Mouse (Mus musculus): Measurements from ENCODE around the gene Spata19. TPM values are rescaled to one million over a fixed set of nuclear protein-coding genes. Genes with fewer than 3 reads are reported as not detected.

Gene Spata19
- polyA plus RNA-seq (2016; fragmentation: Nextera tagmentation; extraction: Ambion mirVana), result not detected in 2 replicates

DNA sequence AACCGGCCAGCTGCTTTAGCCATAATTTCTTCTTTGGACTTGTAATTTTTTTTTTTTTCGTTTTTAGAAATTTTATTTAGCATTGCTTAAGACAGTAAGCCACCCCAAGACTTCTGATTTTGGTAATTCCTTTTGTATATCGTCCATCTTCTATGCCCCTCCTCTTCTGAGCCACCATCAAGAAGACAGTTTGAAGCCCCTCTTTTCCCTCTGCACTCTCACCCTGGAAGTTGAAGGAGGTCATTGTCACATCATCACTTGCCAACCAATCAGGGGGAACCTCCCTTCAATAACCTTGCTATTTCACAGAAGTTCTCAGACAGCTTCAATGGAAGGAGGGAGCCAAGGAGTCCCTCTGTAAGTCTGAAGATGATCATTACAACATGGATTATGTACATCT, at the start of gene Spata19:
Spata19 (plus strand) TSS at position 301 of the 400 bp plus-strand sequence.
- no peaks in the 10 kb centered on the region for H3K4me1 ChIP-seq
- H3K36me3 ChIP-seq (replicated peaks), result no peaks in the 10 kb centered on the region
- H3K27ac ChIP-seq (replicated peaks), result no peak within 1 kb of the TSS
- H3K27me3 ChIP-seq (replicated peaks; ENCODE audit: low read depth, poor library complexity, severe bottlenecking), result no peaks in the 10 kb centered on the region
- DNase-seq (ENCODE audit: low spot score), result no peak
- no peak within 1 kb of the TSS for H3K4me3 ChIP-seq
- no peaks in the 10 kb centered on the region for H3K9me3 ChIP-seq
- 78% methylated on average over 3 of the region's 3 CpGs for WGBS

DNA sequence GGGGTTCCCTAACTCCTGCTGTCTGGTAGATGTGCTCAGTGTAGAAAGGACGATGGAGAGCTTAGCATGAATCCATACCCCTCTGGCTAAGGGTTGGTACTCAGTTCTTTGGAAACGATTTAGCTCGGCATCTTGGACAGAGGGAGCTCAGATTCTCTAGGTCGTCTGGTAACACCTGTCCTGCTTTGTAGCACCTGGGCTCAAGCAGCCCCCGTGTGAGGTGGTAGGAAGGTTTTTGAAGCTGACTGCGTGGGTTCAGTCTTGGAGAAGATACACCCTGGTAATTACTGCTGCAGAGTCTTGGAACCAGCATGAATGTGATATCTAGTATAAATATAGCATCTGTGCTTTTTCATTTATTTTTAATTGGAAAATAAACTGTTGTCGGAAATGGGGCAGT, 43.5 kb upstream of the Spata19 start:
- no peak for DNase-seq (ENCODE audit: low spot score)
- Histone ChIP-seq H3K27ac (replicated peaks) (no peak overlapping the region), H3K27me3 (replicated peaks; ENCODE audit: low read depth, poor library complexity, severe bottlenecking) (no peaks in the 10 kb centered on the region), H3K9me3 (no peaks in the 10 kb centered on the region), H3K4me1 (no peaks in the 10 kb centered on the region), H3K36me3 (replicated peaks) (peaks cover 7% of the 10 kb centered on the region; the same call in 1 of the 2 replicates), H3K4me3 (no peak overlapping the region)
- WGBS, result 86% methylated on average over 7 of the region's 7 CpGs

DNA sequence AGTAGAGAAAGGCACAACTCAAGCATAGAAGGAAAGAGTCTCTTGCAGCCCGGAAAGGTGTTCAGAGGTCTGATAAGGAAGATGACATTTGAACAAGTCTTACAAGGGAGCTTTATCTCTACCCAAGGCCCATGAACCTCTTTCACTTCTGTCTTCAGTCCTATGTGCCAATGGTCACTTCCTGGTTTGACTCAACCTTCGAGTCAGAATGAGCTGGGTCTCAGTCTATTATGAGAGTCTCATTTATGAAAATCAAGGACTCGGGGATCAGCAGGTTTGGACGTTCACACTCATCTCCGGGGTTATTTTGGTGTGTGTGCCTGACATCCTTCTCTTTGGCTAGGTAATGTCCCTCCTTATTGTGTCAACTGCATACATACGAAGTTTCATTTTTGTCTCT, 38.7 kb upstream of the Spata19 start:
- WGBS, result 92% methylated on average over 6 of the region's 6 CpGs
- Histone ChIP-seq H3K27ac (replicated peaks) (no peak overlapping the region), H3K9me3 (no peaks in the 10 kb centered on the region), H3K36me3 (replicated peaks) (0 out of 2 replicates have a peak, but pooled peaks cover 2% of the 10 kb centered on the region), H3K27me3 (replicated peaks; ENCODE audit: low read depth, poor library complexity, severe bottlenecking) (no peaks in the 10 kb centered on the region), H3K4me3 (no peak overlapping the region), H3K4me1 (no peaks in the 10 kb centered on the region)
- DNase-seq (ENCODE audit: low spot score), result no peak

DNA sequence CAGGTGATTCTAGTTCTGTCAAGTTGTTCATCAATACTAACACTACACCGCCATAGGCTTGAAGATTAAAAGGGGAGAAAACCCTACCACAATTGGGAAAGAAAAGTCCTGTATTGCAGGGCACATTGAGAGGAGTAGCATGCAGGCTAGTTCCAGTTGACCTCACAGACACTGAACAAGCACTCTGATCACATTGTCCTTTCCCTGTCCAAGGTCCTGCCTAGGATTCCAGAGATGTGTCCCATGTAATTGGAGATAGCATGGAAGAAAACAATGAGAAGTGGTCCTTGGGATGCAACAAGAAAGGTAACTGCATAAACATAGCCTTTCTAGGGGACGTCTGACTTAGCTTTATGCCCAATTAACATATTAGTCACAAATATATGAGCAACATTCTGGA, 29.4 kb upstream of the Spata19 start:
- Histone ChIP-seq H3K9me3 (no peaks in the 10 kb centered on the region), H3K4me1 (no peaks in the 10 kb centered on the region), H3K36me3 (replicated peaks) (no peaks in the 10 kb centered on the region), H3K27ac (replicated peaks) (no peak overlapping the region), H3K4me3 (no peak overlapping the region), H3K27me3 (replicated peaks; ENCODE audit: low read depth, poor library complexity, severe bottlenecking) (no peaks in the 10 kb centered on the region)
- WGBS, result 66% methylated on average over 2 of the region's 2 CpGs
- DNase-seq (ENCODE audit: low spot score), result no peak

DNA sequence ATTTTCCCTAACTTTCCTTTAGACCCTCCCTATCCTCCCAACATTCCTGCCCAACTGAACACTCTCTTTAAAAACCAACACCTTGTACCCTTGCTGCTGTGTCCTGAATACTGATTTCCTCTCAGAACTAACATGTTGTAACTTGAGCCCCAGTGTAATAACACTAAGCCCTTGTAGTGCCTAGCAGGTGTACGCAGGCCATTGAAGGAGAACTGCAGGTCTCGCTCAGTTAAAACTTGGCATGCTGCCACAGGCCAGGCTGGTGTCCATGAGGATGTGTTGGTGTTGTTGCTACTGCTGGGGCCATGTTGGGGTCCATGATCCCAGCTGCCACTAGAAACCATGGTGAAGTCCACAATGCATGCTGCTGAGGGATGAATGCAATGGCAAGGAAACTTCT, 27.5 kb upstream of the Spata19 start:
- H3K27ac ChIP-seq (replicated peaks), result no peak overlapping the region
- H3K9me3 ChIP-seq, result no peaks in the 10 kb centered on the region
- no peaks in the 10 kb centered on the region for H3K36me3 ChIP-seq (replicated peaks)
- no peaks in the 10 kb centered on the region for H3K4me1 ChIP-seq
- H3K27me3 ChIP-seq (replicated peaks; ENCODE audit: low read depth, poor library complexity, severe bottlenecking), result no peaks in the 10 kb centered on the region
- WGBS, result 83% methylated on average over 2 of the region's 2 CpGs
- H3K4me3 ChIP-seq, result no peak overlapping the region
- no peak for DNase-seq (ENCODE audit: low spot score)

DNA sequence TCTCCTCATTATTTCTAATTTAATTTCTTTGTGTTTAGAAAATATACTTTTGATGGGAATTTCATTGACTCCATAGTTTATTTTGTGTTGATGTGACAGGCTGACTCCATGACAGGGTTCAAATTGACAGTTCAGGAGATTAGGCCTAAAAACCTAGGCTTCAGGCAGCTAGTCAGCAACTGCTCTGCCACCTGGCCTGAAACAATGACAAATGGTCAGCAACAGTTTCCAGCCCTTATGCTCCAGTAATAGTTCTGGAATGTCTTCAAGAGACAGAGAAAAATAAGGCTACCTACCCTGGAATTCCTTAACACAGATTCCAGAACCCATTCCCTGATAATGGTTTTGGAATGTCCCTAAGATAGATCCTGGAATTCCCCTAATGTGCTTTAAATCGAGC, 20.9 kb upstream of the Spata19 start:
- 84% methylated on average over 1 of the region's 1 CpGs for WGBS
- no peaks in the 10 kb centered on the region for H3K27me3 ChIP-seq (replicated peaks; ENCODE audit: low read depth, poor library complexity, severe bottlenecking)
- no peak for DNase-seq (ENCODE audit: low spot score)
- no peaks in the 10 kb centered on the region for H3K36me3 ChIP-seq (replicated peaks)
- H3K27ac ChIP-seq (replicated peaks), result no peak overlapping the region
- H3K9me3 ChIP-seq, result no peaks in the 10 kb centered on the region
- no peaks in the 10 kb centered on the region for H3K4me1 ChIP-seq
- no peak overlapping the region for H3K4me3 ChIP-seq

DNA sequence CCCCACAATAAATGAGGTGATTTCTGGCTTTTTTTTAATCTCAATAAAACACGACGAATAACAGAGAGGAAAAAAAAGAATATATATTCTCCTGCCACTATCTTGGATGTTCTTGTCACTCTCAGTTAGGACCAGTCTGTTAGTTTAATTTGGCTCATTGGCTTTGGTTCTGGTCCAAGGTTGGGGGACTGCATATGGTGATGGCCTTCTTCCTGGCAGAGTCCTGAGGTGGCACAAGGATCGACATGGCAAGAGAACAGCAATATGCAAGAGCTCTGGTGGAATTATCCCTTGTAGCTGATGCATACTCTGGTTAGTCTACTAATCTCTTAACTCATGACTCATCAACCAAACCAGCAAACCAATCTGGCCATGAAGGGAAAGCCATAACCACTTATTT, 9.6 kb upstream of the Spata19 start:
- H3K36me3 ChIP-seq (replicated peaks), result no peaks in the 10 kb centered on the region
- WGBS, result 86% methylated on average over 3 of the region's 3 CpGs
- H3K4me1 ChIP-seq, result no peaks in the 10 kb centered on the region
- no peak for DNase-seq (ENCODE audit: low spot score)
- no peaks in the 10 kb centered on the region for H3K9me3 ChIP-seq
- no peak overlapping the region for H3K27ac ChIP-seq (replicated peaks)
- H3K27me3 ChIP-seq (replicated peaks; ENCODE audit: low read depth, poor library complexity, severe bottlenecking), result no peaks in the 10 kb centered on the region
- no peak overlapping the region for H3K4me3 ChIP-seq

DNA sequence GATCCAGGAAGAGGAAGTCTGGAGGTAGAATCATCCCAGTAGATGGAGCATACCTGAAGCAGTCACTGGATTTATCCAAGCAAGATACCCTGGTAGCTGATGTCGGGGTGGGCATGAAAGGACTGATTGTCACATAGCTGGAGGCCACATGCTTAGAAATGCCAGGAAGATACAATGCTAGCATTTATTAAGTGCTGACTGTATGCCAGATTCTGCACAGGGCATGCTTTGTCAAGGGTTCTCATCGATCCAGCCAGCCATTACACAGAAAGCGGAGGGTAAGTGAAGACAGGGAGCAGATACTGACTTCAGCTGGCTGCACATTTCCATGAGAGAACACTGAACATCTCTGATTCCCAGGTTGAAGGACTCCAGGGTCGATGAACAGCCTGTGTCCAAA, 4.6 kb downstream of the Spata19 start:
- Histone ChIP-seq H3K27me3 (replicated peaks; ENCODE audit: low read depth, poor library complexity, severe bottlenecking) (no peaks in the 10 kb centered on the region), H3K4me3 (no peak overlapping the region), H3K27ac (replicated peaks) (no peak overlapping the region), H3K4me1 (0 out of 2 replicates have a peak, but pooled peaks cover 6% of the 10 kb centered on the region), H3K36me3 (replicated peaks) (no peaks in the 10 kb centered on the region), H3K9me3 (no peaks in the 10 kb centered on the region)
- no peak for DNase-seq (ENCODE audit: low spot score)
- WGBS, result 82% methylated on average over 4 of the region's 4 CpGs

DNA sequence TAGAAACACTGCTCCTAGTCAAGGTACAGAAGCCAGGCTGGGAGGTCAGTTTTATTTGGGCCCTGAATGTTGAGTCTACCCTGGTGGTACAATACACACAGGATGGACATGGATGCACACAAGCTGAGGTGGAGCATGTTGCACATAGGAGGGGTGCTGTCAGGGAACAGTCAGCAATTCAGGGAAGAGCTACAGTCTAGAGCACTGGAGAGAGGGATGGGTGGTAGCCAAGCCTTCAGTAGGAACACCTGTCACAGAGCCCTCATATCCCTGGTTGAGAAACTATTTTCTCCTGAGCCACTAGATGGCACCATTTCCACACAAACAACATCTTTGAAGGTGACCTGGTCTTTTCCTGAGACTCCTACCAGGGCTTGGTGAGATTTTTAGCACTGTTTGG, 13.1 kb downstream of the Spata19 start:
- Histone ChIP-seq H3K4me1 (peaks cover 8% of the 10 kb centered on the region), H3K9me3 (no peaks in the 10 kb centered on the region)
- DNase-seq (ENCODE audit: low spot score), result peak; percentile 49

DNA sequence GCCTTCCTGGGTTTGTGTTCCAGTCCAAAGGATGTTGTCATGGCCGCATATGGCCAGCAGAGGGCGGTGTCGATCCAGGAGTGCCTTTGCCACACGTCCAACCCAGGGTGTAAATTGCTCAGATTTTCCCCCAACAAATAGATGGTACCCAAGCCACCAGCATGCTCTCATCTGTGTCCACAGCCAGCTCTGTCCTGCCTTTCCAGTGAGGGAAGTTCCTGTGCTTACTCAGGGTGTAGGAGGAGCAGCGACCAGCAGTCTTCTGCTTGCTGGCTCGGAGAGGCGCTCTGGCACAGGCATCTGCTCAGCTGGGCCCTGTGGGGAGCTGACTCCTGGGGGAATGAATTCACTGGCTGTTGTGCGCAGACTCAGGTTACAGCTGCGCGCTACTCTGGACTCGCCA, 17.5 kb downstream of the Spata19 start:
- 0 out of 2 replicates have a peak overlapping the region, but pooled peaks have one; percentile 35 for H3K27ac ChIP-seq (replicated peaks)
- H3K4me1 ChIP-seq, result peaks cover 8% of the 10 kb centered on the region
- H3K9me3 ChIP-seq, result no peaks in the 10 kb centered on the region
- H3K36me3 ChIP-seq (replicated peaks), result no peaks in the 10 kb centered on the region
- DNase-seq (ENCODE audit: low spot score), result peak; percentile 85
- H3K4me3 ChIP-seq, result peak overlapping the region; percentile 46
- H3K27me3 ChIP-seq (replicated peaks; ENCODE audit: low read depth, poor library complexity, severe bottlenecking), result no peaks in the 10 kb centered on the region; the same call in 1 of the 2 replicates
- under 1% methylated on average over 11 of the region's 11 CpGs for WGBS

More for the DNA sequence above, 13.1 kb downstream of the Spata19 start:
- Histone ChIP-seq H3K4me3 (no peak overlapping the region), H3K27ac (replicated peaks) (no peak overlapping the region), H3K27me3 (replicated peaks; ENCODE audit: low read depth, poor library complexity, severe bottlenecking) (no peaks in the 10 kb centered on the region; the same call in 1 of the 2 replicates), H3K36me3 (replicated peaks) (no peaks in the 10 kb centered on the region)

DNA sequence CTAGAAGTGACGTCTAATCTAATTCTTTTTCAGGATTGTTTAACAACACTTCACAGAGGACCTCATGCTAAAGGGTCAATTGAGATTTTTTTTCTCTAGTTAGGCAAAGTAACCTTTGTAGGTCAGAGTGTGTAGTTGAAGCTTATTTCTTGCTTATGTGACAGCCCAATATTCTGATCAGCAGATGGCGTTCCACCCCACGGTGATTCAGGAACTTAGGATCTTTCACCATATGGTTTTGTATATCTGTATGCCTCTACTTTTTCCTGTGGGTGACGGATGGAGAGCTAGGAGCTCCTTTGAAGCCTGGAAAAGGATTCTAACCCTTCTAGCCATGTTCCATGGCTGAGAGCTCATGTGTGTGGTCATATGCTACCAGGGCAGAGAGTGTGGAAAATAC, 27.9 kb downstream of the Spata19 start:
- 81% methylated on average over 4 of the region's 4 CpGs for WGBS
- Histone ChIP-seq H3K4me1 (no peaks in the 10 kb centered on the region), H3K27ac (replicated peaks) (no peak overlapping the region), H3K9me3 (no peaks in the 10 kb centered on the region), H3K36me3 (replicated peaks) (no peaks in the 10 kb centered on the region), H3K27me3 (replicated peaks; ENCODE audit: low read depth, poor library complexity, severe bottlenecking) (no peaks in the 10 kb centered on the region), H3K4me3 (no peak overlapping the region)
- no peak for DNase-seq (ENCODE audit: low spot score)

DNA sequence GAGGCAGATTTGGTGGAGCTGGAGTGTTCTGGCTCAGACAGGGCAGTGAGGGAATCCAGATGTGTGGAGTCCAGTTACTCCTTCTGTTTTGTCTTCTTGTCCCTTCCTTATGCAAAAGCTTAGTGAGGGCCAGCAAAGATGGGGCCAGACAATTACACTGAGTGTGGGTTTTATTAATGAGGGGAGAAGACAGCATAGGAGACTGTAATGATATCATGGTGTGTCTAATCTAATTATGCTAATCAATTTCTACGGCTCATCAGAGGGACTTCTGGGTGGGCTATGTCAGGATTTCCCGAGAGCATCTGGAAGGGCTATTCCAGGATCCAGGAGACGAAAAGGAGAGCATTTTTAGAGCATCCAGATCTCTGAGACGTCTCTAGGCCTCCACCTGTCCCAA, 32.0 kb downstream of the Spata19 start:
- no peaks in the 10 kb centered on the region for H3K4me1 ChIP-seq
- H3K36me3 ChIP-seq (replicated peaks), result no peaks in the 10 kb centered on the region
- no peaks in the 10 kb centered on the region for H3K9me3 ChIP-seq
- H3K27me3 ChIP-seq (replicated peaks; ENCODE audit: low read depth, poor library complexity, severe bottlenecking), result no peaks in the 10 kb centered on the region
- no peak overlapping the region for H3K27ac ChIP-seq (replicated peaks)
- DNase-seq (ENCODE audit: low spot score), result no peak
- WGBS, result 59% methylated on average over 4 of the region's 4 CpGs
- no peak overlapping the region for H3K4me3 ChIP-seq

DNA sequence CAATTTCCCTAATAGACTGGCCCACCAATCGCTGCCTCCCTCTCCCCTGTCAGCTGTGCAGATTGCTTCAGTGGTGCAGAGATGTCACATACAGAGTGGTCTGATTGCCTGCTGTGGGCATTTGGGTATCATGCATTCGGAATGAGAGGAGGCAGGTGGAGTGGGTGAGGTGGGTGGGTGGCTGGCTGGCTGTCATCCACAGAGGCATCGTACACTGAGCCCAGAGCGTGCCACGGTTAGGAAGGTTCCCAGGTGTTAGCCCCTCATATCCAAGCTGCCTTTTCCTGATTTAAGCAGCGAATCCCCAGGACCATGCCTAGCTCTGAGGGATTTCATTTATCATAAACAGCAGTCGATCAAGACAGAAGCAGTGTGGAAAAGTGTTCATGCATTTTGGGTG, 36.7 kb downstream of the Spata19 start:
- no peak overlapping the region for H3K4me3 ChIP-seq
- no peaks in the 10 kb centered on the region for H3K9me3 ChIP-seq
- H3K27ac ChIP-seq (replicated peaks), result no peak overlapping the region
- no peaks in the 10 kb centered on the region for H3K27me3 ChIP-seq (replicated peaks; ENCODE audit: low read depth, poor library complexity, severe bottlenecking)
- H3K36me3 ChIP-seq (replicated peaks), result no peaks in the 10 kb centered on the region
- WGBS, result 91% methylated on average over 7 of the region's 7 CpGs
- peaks cover 8% of the 10 kb centered on the region for H3K4me1 ChIP-seq
- no peak for DNase-seq (ENCODE audit: low spot score)

DNA sequence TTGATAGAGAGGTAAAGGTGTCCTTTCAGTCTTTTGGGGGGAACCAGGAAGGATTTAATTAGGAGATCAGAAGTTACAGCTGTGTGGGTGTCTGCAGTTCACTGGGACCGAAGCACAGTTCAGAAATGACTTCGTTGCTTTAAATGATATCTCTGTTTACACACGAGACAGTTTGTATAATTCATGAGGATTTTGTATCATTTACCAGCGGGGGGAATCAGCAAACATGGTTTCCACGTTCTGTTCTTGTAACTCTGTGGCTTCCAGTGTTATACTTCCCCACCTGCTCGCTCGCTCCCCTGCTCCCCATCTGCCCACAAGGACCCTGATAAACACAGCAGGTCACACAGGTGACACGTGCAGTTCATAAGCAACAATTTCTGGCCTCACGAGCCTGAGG, 39.3 kb downstream of the Spata19 start:
- Histone ChIP-seq H3K9me3 (no peaks in the 10 kb centered on the region), H3K27ac (replicated peaks) (no peak overlapping the region)
- 77% methylated on average over 9 of the region's 9 CpGs for WGBS

More for the DNA sequence above, 39.3 kb downstream of the Spata19 start:
- peaks cover 8% of the 10 kb centered on the region for H3K4me1 ChIP-seq
- H3K36me3 ChIP-seq (replicated peaks), result no peaks in the 10 kb centered on the region
- no peaks in the 10 kb centered on the region for H3K27me3 ChIP-seq (replicated peaks; ENCODE audit: low read depth, poor library complexity, severe bottlenecking)
- no peak for DNase-seq (ENCODE audit: low spot score)
- H3K4me3 ChIP-seq, result no peak overlapping the region
